15 mouse cellular contexts compared by ENCODE assay signal in genomic region chr2:151921068-151921467, GRCm38 (mm10). TPM values are rescaled to one million over a fixed set of nuclear protein-coding genes. Genes with fewer than 3 reads are reported as not detected.
"Had no signal": no experiment of that assay in that cellular context is flagged by ENCODE, and none has a peak within 500 bp of the region (broad histone marks: within the 10 kb centered on the region; RNA-seq: fewer than 3 reads in every experiment).

No protein-coding gene starts in this region.

- H3K27me3 ChIP-seq: liver, embryonic 13.5 days; lung, embryonic 15.5 days; midbrain, embryonic 13.5 days; neural tube, embryonic 15.5 days had no signal

- H3K4me2 ChIP-seq: liver, embryonic 13.5 days; lung, embryonic 15.5 days; midbrain, embryonic 13.5 days; neural tube, embryonic 15.5 days had no signal

- H3K9me3 ChIP-seq: liver, embryonic 13.5 days; lung, embryonic 15.5 days; midbrain, embryonic 13.5 days; neural tube, embryonic 15.5 days had no signal

- H3K4me3 ChIP-seq: liver, embryonic 13.5 days; lung, embryonic 15.5 days; midbrain, embryonic 13.5 days; myocyte; neural tube, embryonic 15.5 days had no signal

- H3K36me3 ChIP-seq: liver, embryonic 13.5 days; lung, embryonic 15.5 days; midbrain, embryonic 13.5 days; neural tube, embryonic 15.5 days had no signal

- H3K27ac ChIP-seq: liver, embryonic 13.5 days; lung, embryonic 15.5 days; midbrain, embryonic 13.5 days; neural tube, embryonic 15.5 days had no signal

- H3K9ac ChIP-seq: liver, embryonic 13.5 days; liver, postnatal 0 days; lung, embryonic 15.5 days; midbrain, embryonic 13.5 days; neural tube, embryonic 15.5 days had no signal

- DNase-seq: kidney, adult 2 months; left cerebral cortex, postnatal 4 days; liver; liver, embryonic 13.5 days; liver, postnatal 0 days; lung, postnatal 14 days; right cerebral cortex, adult 18-20 months; right cerebral cortex, postnatal 25 days; thymus, postnatal 36 days had no signal

- ATAC-seq: liver, postnatal 0 days had no signal

RNA-seq across cellular contexts. Expression of gene Angpt4, which starts 10.1 kb away (rescaled TPM):
- total RNA-seq: left cerebral cortex, adult 18-20 months; left cerebral cortex, postnatal 4 days; megakaryocyte-erythroid progenitor cell, adult 5-6 weeks had no signal
- polyA plus RNA-seq: liver, embryonic 13.5 days had no signal
